Mouse (Mus musculus): ENCODE measurements around the gene Vps52. TPM values are rescaled to one million over a fixed set of nuclear protein-coding genes. Genes with fewer than 3 reads are reported as not detected.
A peak's percentile ranks its signal among the peaks of the same experiment; 100 is the strongest.

The Vps52 gene
- polyA plus RNA-seq, 1 experiment from 2014 or later, result 49.1 TPM

GRCm38 (mm10) chr17:33926207-33926932 is 29.2 kb upstream of the Vps52 start:
- no peak for DNase-seq (ENCODE audit: low spot score)
- Histone ChIP-seq H3K4me2 (no peak overlapping the region; the same call in 1 of the 2 replicates), H3K27me3 (replicated peaks; ENCODE audit: control insufficient read depth, insufficient read depth, low read length) (no peaks in the 10 kb centered on the region), H3K4me3 (ENCODE audit: low read depth, low read length) (0 out of 2 replicates have a peak overlapping the region, but pooled peaks have one; percentile 14), H3K27ac (ENCODE audit: low read depth, low read length) (no peak overlapping the region), H3K9ac (ENCODE audit: low read depth, low read length) (no peak overlapping the region), H3K4me1 (replicated peaks; ENCODE audit: control insufficient read depth, insufficient read depth, low read length) (peaks cover 29% of the 10 kb centered on the region), H3K36me3 (ENCODE audit: control insufficient read depth, insufficient read depth, low read length) (peaks cover 9% of the 10 kb centered on the region; the same call in 1 of the 2 replicates), H3K9me3 (ENCODE audit: control insufficient read depth, low read length) (no peaks in the 10 kb centered on the region)
- 81% methylated on average over 17 of the region's 17 CpGs for WGBS
- no peak for ATAC-seq (replicated peaks; ENCODE audit: low FRiP score)

- Histone ChIP-seq H3K4me1 (replicated peaks; ENCODE audit: control insufficient read depth, insufficient read depth, low read length) (peaks cover 30% of the 10 kb centered on the region), H3K4me3 (ENCODE audit: low read depth, low read length) (peak overlapping the region; percentile 91), H3K9me3 (ENCODE audit: control insufficient read depth, low read length) (no peaks in the 10 kb centered on the region), H3K36me3 (ENCODE audit: control insufficient read depth, insufficient read depth, low read length) (peaks cover 9% of the 10 kb centered on the region; the same call in 1 of the 2 replicates), H3K4me2 (peak overlapping the region; percentile 99), H3K27me3 (replicated peaks; ENCODE audit: control insufficient read depth, insufficient read depth, low read length) (no peaks in the 10 kb centered on the region), H3K9ac (ENCODE audit: low read depth, low read length) (peak overlapping the region; percentile 92), H3K27ac (ENCODE audit: low read depth, low read length) (no peak overlapping the region)
- DNase-seq (ENCODE audit: low spot score) (no peak), ATAC-seq (replicated peaks; ENCODE audit: low FRiP score) (no peak)
- WGBS, result 57% methylated on average over 21 of the region's 21 CpGs
These were observed 27.2 kb upstream of the Vps52 start for GRCm38 (mm10) chr17:33928251-33928947.

- Histone ChIP-seq H3K4me1 (replicated peaks; ENCODE audit: control insufficient read depth, insufficient read depth, low read length) (peaks cover 19% of the 10 kb centered on the region), H3K36me3 (ENCODE audit: control insufficient read depth, insufficient read depth, low read length) (peaks cover 11% of the 10 kb centered on the region; the same call in 1 of the 2 replicates), H3K27ac (ENCODE audit: low read depth, low read length) (peak within 1 kb of the TSS; percentile 98), H3K9me3 (ENCODE audit: control insufficient read depth, low read length) (no peaks in the 10 kb centered on the region), H3K4me3 (ENCODE audit: low read depth, low read length) (peak within 1 kb of the TSS; percentile 91), H3K27me3 (replicated peaks; ENCODE audit: control insufficient read depth, insufficient read depth, low read length) (no peaks in the 10 kb centered on the region), H3K4me2 (peak within 1 kb of the TSS; percentile 99), H3K9ac (ENCODE audit: low read depth, low read length) (peak within 1 kb of the TSS; percentile 92)
- WGBS, result under 1% methylated on average over 75 of the region's 80 CpGs
- ATAC-seq (replicated peaks; ENCODE audit: low FRiP score), result peak; percentile 77
- peak; percentile 94 for DNase-seq (ENCODE audit: low spot score)
These were observed 26.0 kb upstream of the Vps52 start, which contains the start of gene Rgl2 for GRCm38 (mm10) chr17:33929371-33930279. Gene Rgl2, plus strand, starts transcription at chr17:33929543.

DNA sequence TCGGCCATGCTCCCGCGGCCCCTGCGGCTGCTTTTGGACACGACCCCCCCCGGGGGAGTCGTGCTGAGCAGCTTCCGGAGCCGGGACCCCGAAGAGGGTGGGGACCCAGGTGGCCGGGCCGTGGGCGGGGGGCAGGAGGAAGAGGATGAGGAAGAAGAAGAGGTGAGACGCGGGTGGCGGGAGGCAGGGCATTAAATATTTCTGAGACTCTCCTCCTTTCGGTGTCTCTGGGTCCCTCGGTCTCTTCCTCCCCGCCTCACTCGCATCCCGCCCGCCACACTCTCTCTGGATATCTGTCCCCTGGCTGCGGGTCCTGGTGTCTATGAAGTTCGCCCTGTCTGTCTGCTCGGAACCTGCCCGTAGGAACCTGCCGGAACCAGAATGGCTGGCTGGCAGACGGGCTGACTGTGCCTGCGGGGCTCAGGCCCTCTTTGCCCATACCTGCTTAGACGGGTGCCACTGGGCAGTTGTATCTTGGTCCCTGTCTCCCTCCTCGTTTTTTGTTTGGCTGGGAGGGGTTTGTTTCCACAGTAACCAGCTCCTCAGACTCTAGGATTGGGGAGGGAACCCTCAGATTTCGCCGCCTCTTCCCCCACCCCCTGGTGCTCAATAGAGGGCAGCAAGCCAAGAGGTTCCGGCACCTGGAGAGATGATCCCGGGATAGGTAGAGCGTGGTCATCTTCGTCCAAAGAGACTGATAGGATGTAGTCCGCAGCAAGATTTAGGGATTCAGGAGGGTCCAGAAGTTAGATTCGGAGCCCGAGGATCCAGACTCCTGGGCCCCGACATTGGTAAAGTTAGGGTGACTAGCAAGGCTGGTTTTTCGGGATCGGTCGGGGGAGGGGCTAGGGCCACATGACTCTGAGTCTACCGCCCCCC is 25.1 kb upstream of the Vps52 start:
- Histone ChIP-seq H3K9me3 (ENCODE audit: control insufficient read depth, low read length) (no peaks in the 10 kb centered on the region), H3K4me2 (peak overlapping the region; percentile 99), H3K4me1 (replicated peaks; ENCODE audit: control insufficient read depth, insufficient read depth, low read length) (peaks cover 19% of the 10 kb centered on the region), H3K27ac (ENCODE audit: low read depth, low read length) (peak overlapping the region; percentile 98), H3K27me3 (replicated peaks; ENCODE audit: control insufficient read depth, insufficient read depth, low read length) (no peaks in the 10 kb centered on the region), H3K36me3 (ENCODE audit: control insufficient read depth, insufficient read depth, low read length) (peaks cover 11% of the 10 kb centered on the region; the same call in 1 of the 2 replicates), H3K4me3 (ENCODE audit: low read depth, low read length) (peak overlapping the region; percentile 91), H3K9ac (ENCODE audit: low read depth, low read length) (peak overlapping the region; percentile 92)
- WGBS, result under 1% methylated on average over 45 of the region's 45 CpGs
- DNase-seq (ENCODE audit: low spot score) (peak; percentile 67), ATAC-seq (replicated peaks; ENCODE audit: low FRiP score) (peak; percentile 33; the same call in 1 of the 2 replicates)

- no peak for DNase-seq (ENCODE audit: low spot score)
- H3K4me1 ChIP-seq (replicated peaks; ENCODE audit: control insufficient read depth, insufficient read depth, low read length), result peaks cover 19% of the 10 kb centered on the region
- ATAC-seq (replicated peaks; ENCODE audit: low FRiP score), result no peak
- WGBS, result 46% methylated on average over 18 of the region's 18 CpGs
- H3K4me3 ChIP-seq (ENCODE audit: low read depth, low read length), result peak overlapping the region; percentile 91
- H3K9ac ChIP-seq (ENCODE audit: low read depth, low read length), result peak overlapping the region; percentile 92
- peaks cover 11% of the 10 kb centered on the region; the same call in 1 of the 2 replicates for H3K36me3 ChIP-seq (ENCODE audit: control insufficient read depth, insufficient read depth, low read length)
- peak overlapping the region; percentile 22; the same call in 1 of the 2 replicates for H3K27ac ChIP-seq (ENCODE audit: low read depth, low read length)
- no peaks in the 10 kb centered on the region for H3K9me3 ChIP-seq (ENCODE audit: control insufficient read depth, low read length)
- peak overlapping the region; percentile 99 for H3K4me2 ChIP-seq
- H3K27me3 ChIP-seq (replicated peaks; ENCODE audit: control insufficient read depth, insufficient read depth, low read length), result no peaks in the 10 kb centered on the region
These were observed 24.3 kb upstream of the Vps52 start for GRCm38 (mm10) chr17:33931159-33931866.

DNA sequence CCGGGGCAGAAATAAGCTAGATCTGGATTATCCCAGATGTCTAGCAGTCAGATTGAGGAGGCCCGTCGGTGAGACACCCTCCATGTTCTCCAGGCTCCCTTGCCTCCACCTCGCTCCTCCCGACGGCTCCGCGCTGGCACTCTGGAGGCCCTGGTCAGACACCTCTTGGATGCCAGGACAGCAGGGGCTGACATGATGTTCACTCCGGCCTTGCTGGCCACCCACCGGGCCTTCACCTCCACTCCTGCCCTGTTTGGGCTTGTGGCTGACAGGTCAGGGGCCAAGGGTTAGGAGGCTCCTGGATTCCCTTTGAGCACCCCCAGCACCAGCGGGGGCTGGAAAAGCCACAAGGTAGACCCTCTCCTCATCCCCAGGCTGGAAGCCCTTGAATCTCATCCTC is 23.7 kb upstream of the Vps52 start:
- Histone ChIP-seq H3K4me1 (replicated peaks; ENCODE audit: control insufficient read depth, insufficient read depth, low read length) (peaks cover 19% of the 10 kb centered on the region), H3K27ac (ENCODE audit: low read depth, low read length) (no peak overlapping the region), H3K9me3 (ENCODE audit: control insufficient read depth, low read length) (no peaks in the 10 kb centered on the region), H3K36me3 (ENCODE audit: control insufficient read depth, insufficient read depth, low read length) (peaks cover 11% of the 10 kb centered on the region; the same call in 1 of the 2 replicates), H3K4me3 (ENCODE audit: low read depth, low read length) (no peak overlapping the region), H3K27me3 (replicated peaks; ENCODE audit: control insufficient read depth, insufficient read depth, low read length) (no peaks in the 10 kb centered on the region), H3K9ac (ENCODE audit: low read depth, low read length) (no peak overlapping the region), H3K4me2 (no peak overlapping the region)
- WGBS, result 94% methylated on average over 11 of the region's 11 CpGs
- DNase-seq (ENCODE audit: low spot score), result no peak
- ATAC-seq (replicated peaks; ENCODE audit: low FRiP score), result no peak

DNA sequence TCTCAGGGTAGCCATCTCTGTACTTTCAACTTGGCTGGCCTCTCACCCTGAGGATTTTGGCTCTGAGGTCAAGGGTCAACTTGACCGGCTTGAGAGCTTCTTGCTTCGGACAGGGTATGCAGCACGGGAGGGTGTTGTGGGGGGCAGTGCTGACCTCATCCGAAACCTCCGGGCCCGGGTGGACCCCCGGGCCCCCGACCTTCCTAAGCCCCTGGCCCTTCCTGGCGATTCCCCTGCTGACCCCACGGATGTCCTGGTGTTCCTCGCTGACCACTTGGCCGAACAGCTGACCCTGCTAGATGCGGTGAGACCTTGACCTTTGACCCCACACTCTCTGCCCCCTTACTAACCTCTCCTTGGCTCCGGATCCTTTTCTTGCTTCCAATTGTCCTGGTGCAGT is 23.2 kb upstream of the Vps52 start:
- DNase-seq (ENCODE audit: low spot score) (no peak), ATAC-seq (replicated peaks; ENCODE audit: low FRiP score) (no peak)
- H3K36me3 ChIP-seq (ENCODE audit: control insufficient read depth, insufficient read depth, low read length), result peaks cover 14% of the 10 kb centered on the region; the same call in 1 of the 2 replicates
- 88% methylated on average over 14 of the region's 14 CpGs for WGBS
- no peak overlapping the region for H3K4me2 ChIP-seq
- H3K4me3 ChIP-seq (ENCODE audit: low read depth, low read length), result no peak overlapping the region
- peaks cover 19% of the 10 kb centered on the region for H3K4me1 ChIP-seq (replicated peaks; ENCODE audit: control insufficient read depth, insufficient read depth, low read length)
- H3K9ac ChIP-seq (ENCODE audit: low read depth, low read length), result no peak overlapping the region
- H3K27me3 ChIP-seq (replicated peaks; ENCODE audit: control insufficient read depth, insufficient read depth, low read length), result no peaks in the 10 kb centered on the region
- H3K27ac ChIP-seq (ENCODE audit: low read depth, low read length), result no peak overlapping the region
- no peaks in the 10 kb centered on the region for H3K9me3 ChIP-seq (ENCODE audit: control insufficient read depth, low read length)
